Mouse (Mus musculus): ENCODE results near the gene Igfbp2.

- TF ChIP-seq CHD2 (IDR thresholded peaks at IDR 0.05; ENCODE audit: low read depth, low read length) (no peak), HCFC1 (IDR thresholded peaks at IDR 0.05; ENCODE audit: borderline replicate concordance, insufficient read depth, low read length) (no peak), ZC3H11A (IDR thresholded peaks at IDR 0.05; ENCODE audit: borderline replicate concordance, low read depth, low read length) (no peak), ZNF384 (IDR thresholded peaks at IDR 0.05; ENCODE audit: low read depth, low read length) (no peak), MAFK (IDR thresholded peaks at IDR 0.05; ENCODE audit: insufficient read depth, low read depth, low read length) (peak; percentile 64)
These were observed 45.5 kb upstream of the Igfbp2 start for GRCm38 (mm10) chr1:72778789-72779188.
